Mouse (Mus musculus) heart, embryonic 15.5 days (tissue): ENCODE data around the gene 4921539E11Rik. TPM values are rescaled to one million over a fixed set of nuclear protein-coding genes. Genes with fewer than 3 reads are reported as not detected.

Experiments used
- ATAC-seq: fragments of 200-750 bp; cut with Nextera tagmentation; replicated peaks from 2 replicates; pipeline ENCODE4 v1.8.0; 2017; ENCODE audit warnings: low read depth, moderate TSS enrichment; ENCODE audit not compliant: insufficient number of reproducible peaks, insufficient read depth, low FRiP score
- H3K27ac ChIP-seq: fragments of 300-500 bp; sonication (generic); 2 replicates; pipeline ENCODE4 v1.5.1; 2015; ENCODE audit warnings: mild to moderate bottlenecking, inconsistent platforms
- H3K27me3 ChIP-seq: fragments of 300-500 bp; sonication (generic); 2 replicates; pipeline ENCODE4 v1.6.1; 2015; ENCODE audit warnings: inconsistent platforms
- H3K36me3 ChIP-seq: fragments of 300-500 bp; sonication (generic); 2 replicates; pipeline ENCODE4 v1.6.1; 2015; ENCODE audit warnings: mild to moderate bottlenecking, inconsistent platforms
- H3K4me1 ChIP-seq: fragments of 300-500 bp; sonication (generic); replicated peaks from 2 replicates; pipeline ENCODE4 v1.6.1; 2015; ENCODE audit warnings: inconsistent platforms
- H3K4me2 ChIP-seq: fragments of 300-500 bp; sonication (generic); 2 replicates; pipeline ENCODE4 v1.6.1; 2015; ENCODE audit warnings: inconsistent platforms, mild to moderate bottlenecking, moderate library complexity
- H3K4me3 ChIP-seq: fragments of 300-500 bp; sonication (generic); 2 replicates; pipeline ENCODE4 v1.5.1; 2015; ENCODE audit warnings: mild to moderate bottlenecking, inconsistent platforms
- H3K9ac ChIP-seq: fragments of 300-500 bp; sonication (generic); 2 replicates; pipeline ENCODE4 v1.6.1; 2015; ENCODE audit warnings: mild to moderate bottlenecking, inconsistent platforms
- H3K9me3 ChIP-seq: fragments of 300-500 bp; sonication (generic); replicated peaks from 2 replicates; pipeline ENCODE4 v1.6.1; 2016; ENCODE audit warnings: inconsistent platforms
- WGBS: fragments of 180-500 bp; shearing (Covaris S2); methylation state at CpG from one replicate; pipeline ENCODE4 v1.1.7; 2015; ENCODE audit warnings: mixed read lengths; 5-methylcytosine and 5-hydroxymethylcytosine counted together
- polyA plus RNA-seq: library from polyadenylated mRNA; unstranded; fragments of >200 nt; fragmentation: Nextera tagmentation; extraction: Ambion mirVana; gene quantifications from 2 replicates; pipeline ENCODE4 v1.2.1, GENCODE M21; 2015

4921539E11Rik gene
- polyA plus RNA-seq, 1 experiment from 2014 or later, result not detected

- no peaks in the 10 kb centered on the region for H3K27me3 ChIP-seq
- H3K4me1 ChIP-seq, result no peaks in the 10 kb centered on the region; the same call in 1 of the 2 replicates
- ATAC-seq, result no peak
- no peak overlapping the region for H3K4me3 ChIP-seq
- H3K27ac ChIP-seq, result no peak overlapping the region
- 0 out of 2 replicates have a peak overlapping the region, but pooled peaks have one; percentile 10 for H3K4me2 ChIP-seq
- WGBS, result 27% methylated on average over 9 of the region's 9 CpGs
- H3K9me3 ChIP-seq, result no peaks in the 10 kb centered on the region
- no peaks in the 10 kb centered on the region for H3K36me3 ChIP-seq
- H3K9ac ChIP-seq, result no peak overlapping the region
Measured at GRCm38 (mm10) chr4:103222854-103223253, 67.8 kb downstream of the 4921539E11Rik start.

GRCm38 (mm10) chr4:103221789-103222188 lies 68.9 kb downstream of the 4921539E11Rik start:
- WGBS, result 59% methylated on average over 6 of the region's 6 CpGs
- Histone ChIP-seq H3K4me2 (no peak overlapping the region), H3K4me3 (no peak overlapping the region), H3K4me1 (no peaks in the 10 kb centered on the region; the same call in 1 of the 2 replicates), H3K9ac (no peak overlapping the region), H3K27me3 (no peaks in the 10 kb centered on the region), H3K27ac (no peak overlapping the region), H3K9me3 (no peaks in the 10 kb centered on the region), H3K36me3 (no peaks in the 10 kb centered on the region)
- no peak for ATAC-seq

GRCm38 (mm10) chr4:103219011-103219410 lies 71.7 kb downstream of the 4921539E11Rik start:
- 71% methylated on average over 5 of the region's 5 CpGs for WGBS
- no peaks in the 10 kb centered on the region for H3K9me3 ChIP-seq
- ATAC-seq, result no peak

GRCm38 (mm10) chr4:103216046-103216445 lies 74.6 kb downstream of the 4921539E11Rik start:
- peaks cover 4% of the 10 kb centered on the region; the same call in 1 of the 2 replicates for H3K4me1 ChIP-seq
- no peak overlapping the region for H3K4me2 ChIP-seq
- H3K4me3 ChIP-seq, result no peak overlapping the region
- no peak for ATAC-seq
- no peak overlapping the region for H3K9ac ChIP-seq
- no peaks in the 10 kb centered on the region for H3K36me3 ChIP-seq
- H3K27me3 ChIP-seq, result no peaks in the 10 kb centered on the region
- WGBS, result 82% methylated on average over 6 of the region's 6 CpGs
- H3K27ac ChIP-seq, result no peak overlapping the region
- no peaks in the 10 kb centered on the region for H3K9me3 ChIP-seq

More at GRCm38 (mm10) chr4:103219011-103219410, 71.7 kb downstream of the 4921539E11Rik start:
- Histone ChIP-seq H3K9ac (no peak overlapping the region), H3K27me3 (no peaks in the 10 kb centered on the region), H3K4me1 (peaks cover 4% of the 10 kb centered on the region; the same call in 1 of the 2 replicates), H3K27ac (no peak overlapping the region), H3K36me3 (no peaks in the 10 kb centered on the region), H3K4me3 (no peak overlapping the region), H3K4me2 (no peak overlapping the region)

- H3K27ac ChIP-seq, result peak within 1 kb of the TSS; percentile 98
- WGBS, result 2% methylated on average over 63 of the region's 70 CpGs
- peak; percentile 82 for ATAC-seq
- peaks cover 4% of the 10 kb centered on the region; the same call in 1 of the 2 replicates for H3K4me1 ChIP-seq
- H3K27me3 ChIP-seq, result no peaks in the 10 kb centered on the region
- peaks cover 2% of the 10 kb centered on the region; the same call in 1 of the 2 replicates for H3K36me3 ChIP-seq
- peak within 1 kb of the TSS; percentile 100 for H3K9ac ChIP-seq
- H3K4me3 ChIP-seq, result peak within 1 kb of the TSS; percentile 95
- no peaks in the 10 kb centered on the region for H3K9me3 ChIP-seq
- H3K4me2 ChIP-seq, result peak within 1 kb of the TSS; percentile 74
Measured at GRCm38 (mm10) chr4:103214925-103215820, 75.5 kb downstream of the 4921539E11Rik start, which contains the start of gene Slc35d1. TSS of gene Slc35d1 (minus strand) at chr4:103215164.

GRCm38 (mm10) chr4:103214498-103214924 lies 76.2 kb downstream of the 4921539E11Rik start:
- H3K27me3 ChIP-seq, result no peaks in the 10 kb centered on the region
- H3K27ac ChIP-seq, result peak overlapping the region; percentile 98
- no peaks in the 10 kb centered on the region for H3K9me3 ChIP-seq
- H3K9ac ChIP-seq, result peak overlapping the region; percentile 100
- ATAC-seq, result peak; percentile 60
- peaks cover 4% of the 10 kb centered on the region; the same call in 1 of the 2 replicates for H3K4me1 ChIP-seq
- peak overlapping the region; percentile 95 for H3K4me3 ChIP-seq
- H3K4me2 ChIP-seq, result peak overlapping the region; percentile 74
- WGBS, result under 1% methylated on average over 34 of the region's 48 CpGs
- H3K36me3 ChIP-seq, result peaks cover 7% of the 10 kb centered on the region; the same call in 1 of the 2 replicates

- H3K4me1 ChIP-seq, result peaks cover 4% of the 10 kb centered on the region; the same call in 1 of the 2 replicates
- H3K9me3 ChIP-seq, result no peaks in the 10 kb centered on the region
- peak overlapping the region; percentile 95 for H3K4me3 ChIP-seq
- 4% methylated on average over 30 of the region's 30 CpGs for WGBS
- H3K4me2 ChIP-seq, result peak overlapping the region; percentile 74
- H3K27ac ChIP-seq, result peak overlapping the region; percentile 98
- ATAC-seq, result no peak
- peak overlapping the region; percentile 100 for H3K9ac ChIP-seq
- no peaks in the 10 kb centered on the region for H3K27me3 ChIP-seq
- H3K36me3 ChIP-seq, result peaks cover 7% of the 10 kb centered on the region; the same call in 1 of the 2 replicates
Measured at GRCm38 (mm10) chr4:103213859-103214497, 76.7 kb downstream of the 4921539E11Rik start.

GRCm38 (mm10) chr4:103208553-103208952 lies 82.1 kb downstream of the 4921539E11Rik start:
- no peak overlapping the region for H3K9ac ChIP-seq
- H3K9me3 ChIP-seq, result no peaks in the 10 kb centered on the region
- peaks cover 28% of the 10 kb centered on the region for H3K36me3 ChIP-seq
- ATAC-seq, result no peak
- no peak overlapping the region for H3K4me3 ChIP-seq
- no peaks in the 10 kb centered on the region for H3K27me3 ChIP-seq
- H3K4me2 ChIP-seq, result no peak overlapping the region
- H3K4me1 ChIP-seq, result no peaks in the 10 kb centered on the region; the same call in 1 of the 2 replicates
- H3K27ac ChIP-seq, result no peak overlapping the region
- 86% methylated on average over 1 of the region's 1 CpGs for WGBS

GRCm38 (mm10) chr4:103203646-103204045 lies 87.0 kb downstream of the 4921539E11Rik start:
- H3K9ac ChIP-seq, result no peak overlapping the region
- no peak overlapping the region for H3K27ac ChIP-seq
- no peak overlapping the region for H3K4me2 ChIP-seq
- H3K27me3 ChIP-seq, result no peaks in the 10 kb centered on the region
- peaks cover 26% of the 10 kb centered on the region for H3K36me3 ChIP-seq
- no peak for ATAC-seq
- no peaks in the 10 kb centered on the region for H3K9me3 ChIP-seq
- H3K4me3 ChIP-seq, result no peak overlapping the region
- 0 out of 2 replicates have a peak, but pooled peaks cover 2% of the 10 kb centered on the region for H3K4me1 ChIP-seq
- WGBS, result 73% methylated on average over 2 of the region's 2 CpGs

GRCm38 (mm10) chr4:103200046-103200445 lies 90.6 kb downstream of the 4921539E11Rik start:
- no peak overlapping the region for H3K4me2 ChIP-seq
- no peaks in the 10 kb centered on the region for H3K9me3 ChIP-seq
- no peak overlapping the region for H3K9ac ChIP-seq
- peaks cover 17% of the 10 kb centered on the region for H3K36me3 ChIP-seq
- 0 out of 2 replicates have a peak, but pooled peaks cover 2% of the 10 kb centered on the region for H3K4me1 ChIP-seq
- no peaks in the 10 kb centered on the region for H3K27me3 ChIP-seq
- ATAC-seq, result no peak
- no peak overlapping the region for H3K27ac ChIP-seq
- WGBS, result 84% methylated on average over 1 of the region's 1 CpGs
- H3K4me3 ChIP-seq, result no peak overlapping the region

GRCm38 (mm10) chr4:103199086-103199485 lies 91.6 kb downstream of the 4921539E11Rik start:
- H3K36me3 ChIP-seq, result peaks cover 17% of the 10 kb centered on the region

More at GRCm38 (mm10) chr4:103199086-103199485, 91.6 kb downstream of the 4921539E11Rik start:
- 0 out of 2 replicates have a peak, but pooled peaks cover 2% of the 10 kb centered on the region for H3K4me1 ChIP-seq
- no peaks in the 10 kb centered on the region for H3K27me3 ChIP-seq
- no peaks in the 10 kb centered on the region for H3K9me3 ChIP-seq
- 66% methylated on average over 4 of the region's 4 CpGs for WGBS
- no peak overlapping the region for H3K9ac ChIP-seq
- H3K27ac ChIP-seq, result no peak overlapping the region
- ATAC-seq, result no peak
- H3K4me3 ChIP-seq, result no peak overlapping the region
- no peak overlapping the region for H3K4me2 ChIP-seq
